Mouse (Mus musculus): ENCODE measurements around the gene Sod3. TPM values are rescaled to one million over a fixed set of nuclear protein-coding genes. Genes with fewer than 3 reads are reported as not detected.

Gene Sod3
- polyA plus RNA-seq, 1 experiment, result 347 TPM

DNA sequence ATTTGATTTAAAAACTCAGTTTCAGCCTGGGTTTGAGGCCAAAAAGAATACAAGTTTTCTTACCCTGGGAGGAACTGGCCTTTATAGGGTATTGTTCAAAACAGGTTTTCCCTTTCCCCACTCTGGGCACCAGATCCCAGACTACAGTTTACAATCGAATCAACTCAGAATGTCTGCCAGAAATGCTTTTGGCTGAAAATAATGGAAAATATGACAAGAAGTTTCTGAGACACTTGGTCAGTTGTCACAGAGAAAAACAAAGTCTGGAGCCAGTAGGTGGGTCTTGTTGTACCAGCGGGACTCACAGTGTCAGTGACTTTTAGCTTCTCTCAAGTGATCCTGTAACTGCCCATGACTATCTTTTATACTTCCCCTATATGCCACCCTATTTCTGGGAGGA, 13.1 kb upstream of the Sod3 start:
- TF ChIP-seq CTCF (conservative IDR thresholded peaks at IDR 0.05; ENCODE audit: insufficient read depth, insufficient read length, low read depth, low read length) (no peak), POLR2A (IDR thresholded peaks at IDR 0.05; ENCODE audit: low read depth, low read length) (no peak)
- Histone ChIP-seq H3K4me1 (ENCODE audit: control insufficient read depth, insufficient read depth, low read length) (peaks cover 3% of the 10 kb centered on the region; the same call in 1 of the 2 replicates), H3K36me3 (ENCODE audit: control insufficient read depth, insufficient read depth, low read length) (no peaks in the 10 kb centered on the region), H3K4me3 (ENCODE audit: insufficient read depth, low read depth, low read length) (no peak overlapping the region), H3K27me3 (replicated peaks; ENCODE audit: control insufficient read depth, insufficient read depth, low read length) (no peaks in the 10 kb centered on the region), H3K27ac (ENCODE audit: insufficient read depth, low read depth, low read length) (no peak overlapping the region)
- DNase-seq, result no peak
- 77% methylated on average over 2 of the region's 2 CpGs for WGBS

DNA sequence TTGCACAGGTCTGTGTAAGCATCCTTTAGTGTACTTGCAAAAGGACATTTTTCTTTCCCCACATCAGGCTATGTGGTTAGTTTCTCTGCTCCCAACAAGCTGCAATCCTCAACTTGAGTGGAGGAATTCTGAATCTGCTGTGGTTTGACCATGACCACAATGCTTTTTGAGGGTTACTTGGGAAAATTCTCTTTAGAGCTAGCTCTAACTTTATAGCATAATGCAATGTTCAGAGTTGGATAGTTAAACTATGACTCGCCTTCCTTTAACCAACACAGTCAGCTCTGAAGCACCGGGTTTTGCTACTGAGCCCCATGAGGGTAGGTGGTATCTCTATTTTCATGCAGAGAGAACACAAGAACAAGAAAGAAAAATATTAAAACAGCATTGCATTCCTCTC, 12.0 kb upstream of the Sod3 start:
- H3K36me3 ChIP-seq (ENCODE audit: control insufficient read depth, insufficient read depth, low read length), result no peaks in the 10 kb centered on the region
- no peak overlapping the region for H3K4me3 ChIP-seq (ENCODE audit: insufficient read depth, low read depth, low read length)
- H3K4me1 ChIP-seq (ENCODE audit: control insufficient read depth, insufficient read depth, low read length), result peaks cover 3% of the 10 kb centered on the region; the same call in 1 of the 2 replicates
- H3K27ac ChIP-seq (ENCODE audit: insufficient read depth, low read depth, low read length), result no peak overlapping the region
- WGBS, result 82% methylated on average over 2 of the region's 2 CpGs
- no peak for DNase-seq
- H3K27me3 ChIP-seq (replicated peaks; ENCODE audit: control insufficient read depth, insufficient read depth, low read length), result no peaks in the 10 kb centered on the region
- TF ChIP-seq POLR2A (IDR thresholded peaks at IDR 0.05; ENCODE audit: low read depth, low read length) (no peak), CTCF (conservative IDR thresholded peaks at IDR 0.05; ENCODE audit: insufficient read depth, insufficient read length, low read depth, low read length) (no peak)

- H3K27me3 ChIP-seq (replicated peaks; ENCODE audit: control insufficient read depth, insufficient read depth, low read length), result no peaks in the 10 kb centered on the region
- H3K36me3 ChIP-seq (ENCODE audit: control insufficient read depth, insufficient read depth, low read length), result no peaks in the 10 kb centered on the region
- no peak overlapping the region for H3K27ac ChIP-seq (ENCODE audit: insufficient read depth, low read depth, low read length)
- H3K4me1 ChIP-seq (ENCODE audit: control insufficient read depth, insufficient read depth, low read length), result peaks cover 12% of the 10 kb centered on the region; the same call in 1 of the 2 replicates
- 94% methylated on average over 5 of the region's 5 CpGs for WGBS
- TF ChIP-seq POLR2A (IDR thresholded peaks at IDR 0.05; ENCODE audit: low read depth, low read length), result no peak
- no peak for TF ChIP-seq CTCF (conservative IDR thresholded peaks at IDR 0.05; ENCODE audit: insufficient read depth, insufficient read length, low read depth, low read length)
- no peak for DNase-seq
- no peak overlapping the region for H3K4me3 ChIP-seq (ENCODE audit: insufficient read depth, low read depth, low read length)
These were observed 10.9 kb upstream of the Sod3 start for GRCm38 (mm10) chr5:52352730-52353129.

DNA sequence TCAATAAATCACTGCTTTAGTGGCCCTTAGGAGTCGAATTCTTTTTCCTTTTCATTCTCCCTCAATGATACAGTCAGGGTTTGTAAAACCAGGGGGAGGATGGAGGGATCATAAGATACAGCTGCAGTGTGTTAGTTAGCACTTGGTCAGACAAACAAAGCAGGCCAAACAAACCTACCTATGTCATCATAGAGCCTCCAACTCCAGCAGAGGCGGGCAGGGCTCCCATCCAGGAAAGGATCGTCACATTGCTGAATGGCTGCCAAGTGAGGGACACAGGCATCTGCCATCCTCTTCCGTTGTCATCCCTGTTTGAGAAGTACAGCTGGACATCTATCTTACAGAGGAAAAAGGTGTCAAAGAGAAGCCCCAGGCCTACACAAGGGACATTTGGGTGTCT, 9.2 kb upstream of the Sod3 start:
- Histone ChIP-seq H3K4me1 (ENCODE audit: control insufficient read depth, insufficient read depth, low read length) (peaks cover 9% of the 10 kb centered on the region; the same call in 1 of the 2 replicates), H3K27ac (ENCODE audit: insufficient read depth, low read depth, low read length) (no peak overlapping the region), H3K27me3 (replicated peaks; ENCODE audit: control insufficient read depth, insufficient read depth, low read length) (no peaks in the 10 kb centered on the region), H3K36me3 (ENCODE audit: control insufficient read depth, insufficient read depth, low read length) (no peaks in the 10 kb centered on the region), H3K4me3 (ENCODE audit: insufficient read depth, low read depth, low read length) (no peak overlapping the region)
- no peak for TF ChIP-seq POLR2A (IDR thresholded peaks at IDR 0.05; ENCODE audit: low read depth, low read length)
- TF ChIP-seq CTCF (conservative IDR thresholded peaks at IDR 0.05; ENCODE audit: insufficient read depth, insufficient read length, low read depth, low read length), result no peak
- WGBS, result 50% methylated on average over 4 of the region's 4 CpGs
- DNase-seq, result peak; percentile 18

DNA sequence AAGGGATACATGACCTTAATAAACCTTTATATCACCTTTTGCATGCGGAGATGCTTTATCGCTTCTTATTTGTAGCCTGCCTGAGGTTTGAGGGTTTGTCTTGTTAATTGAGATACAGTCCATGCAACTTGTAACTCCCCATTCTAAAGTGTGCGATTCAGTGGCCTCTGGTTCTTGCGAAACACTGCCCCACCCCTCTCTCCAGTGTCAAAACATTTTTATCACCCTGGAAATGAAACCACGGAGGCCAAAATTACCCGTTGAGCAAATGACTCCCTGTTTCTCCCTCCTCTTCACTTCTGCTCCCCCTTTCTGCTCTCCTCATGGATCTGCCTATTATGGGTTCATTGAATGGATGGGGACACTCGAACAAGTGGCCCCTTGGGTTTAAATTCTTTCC, 8.0 kb upstream of the Sod3 start:
- TF ChIP-seq POLR2A (IDR thresholded peaks at IDR 0.05; ENCODE audit: low read depth, low read length), result no peak
- TF ChIP-seq CTCF (conservative IDR thresholded peaks at IDR 0.05; ENCODE audit: insufficient read depth, insufficient read length, low read depth, low read length), result no peak
- Histone ChIP-seq H3K4me3 (ENCODE audit: insufficient read depth, low read depth, low read length) (no peak overlapping the region), H3K27ac (ENCODE audit: insufficient read depth, low read depth, low read length) (no peak overlapping the region), H3K4me1 (ENCODE audit: control insufficient read depth, insufficient read depth, low read length) (peaks cover 16% of the 10 kb centered on the region; the same call in 1 of the 2 replicates), H3K27me3 (replicated peaks; ENCODE audit: control insufficient read depth, insufficient read depth, low read length) (no peaks in the 10 kb centered on the region), H3K36me3 (ENCODE audit: control insufficient read depth, insufficient read depth, low read length) (no peaks in the 10 kb centered on the region)
- WGBS, result 77% methylated on average over 7 of the region's 7 CpGs
- DNase-seq, result no peak

GRCm38 (mm10) chr5:52357175-52357754, 6.3 kb upstream of the Sod3 start:
- Histone ChIP-seq H3K4me1 (ENCODE audit: control insufficient read depth, insufficient read depth, low read length) (peaks cover 20% of the 10 kb centered on the region; the same call in 1 of the 2 replicates), H3K4me3 (ENCODE audit: insufficient read depth, low read depth, low read length) (no peak overlapping the region), H3K27ac (ENCODE audit: insufficient read depth, low read depth, low read length) (no peak overlapping the region), H3K27me3 (replicated peaks; ENCODE audit: control insufficient read depth, insufficient read depth, low read length) (no peaks in the 10 kb centered on the region), H3K36me3 (ENCODE audit: control insufficient read depth, insufficient read depth, low read length) (no peaks in the 10 kb centered on the region)
- whole genome bisulfite sequencing, result 43% methylated on average over 9 of the region's 9 CpGs
- TF ChIP-seq POLR2A (IDR thresholded peaks at IDR 0.05; ENCODE audit: low read depth, low read length), result no peak
- no peak for TF ChIP-seq CTCF (conservative IDR thresholded peaks at IDR 0.05; ENCODE audit: insufficient read depth, insufficient read length, low read depth, low read length)
- peak; percentile 59 for DNase-seq

- H3K36me3 ChIP-seq (ENCODE audit: control insufficient read depth, insufficient read depth, low read length), result no peaks in the 10 kb centered on the region
- no peak overlapping the region for H3K27ac ChIP-seq (ENCODE audit: insufficient read depth, low read depth, low read length)
- no peak overlapping the region for H3K4me3 ChIP-seq (ENCODE audit: insufficient read depth, low read depth, low read length)
- H3K27me3 ChIP-seq (replicated peaks; ENCODE audit: control insufficient read depth, insufficient read depth, low read length), result no peaks in the 10 kb centered on the region
- peaks cover 24% of the 10 kb centered on the region; the same call in 1 of the 2 replicates for H3K4me1 ChIP-seq (ENCODE audit: control insufficient read depth, insufficient read depth, low read length)
- no peak for TF ChIP-seq POLR2A (IDR thresholded peaks at IDR 0.05; ENCODE audit: low read depth, low read length)
- no peak for TF ChIP-seq CTCF (conservative IDR thresholded peaks at IDR 0.05; ENCODE audit: insufficient read depth, insufficient read length, low read depth, low read length)
- DNase-seq, result no peak
- WGBS, result 86% methylated on average over 6 of the region's 6 CpGs
These were observed 5.5 kb upstream of the Sod3 start for GRCm38 (mm10) chr5:52358120-52358519.
